Mouse (Mus musculus) midbrain, embryonic 14.5 days (tissue): Measurements from ENCODE around the gene Cyp27b1. TPM values are rescaled to one million over a fixed set of nuclear protein-coding genes. Genes with fewer than 3 reads are reported as not detected.

Experiments
- ATAC-seq: fragments of 200-750 bp; cut with Nextera tagmentation; 2 replicates; pipeline ENCODE4 v1.8.0; 2017; ENCODE audit warnings: moderate number of reproducible peaks, moderate library complexity; ENCODE audit not compliant: low FRiP score, low TSS enrichment
- DNase-seq: peaks from one replicate; pipeline ENCODE4 v3.0.0-alpha.2; 2015
- H3K27ac ChIP-seq: fragments of 300-500 bp; sonication (generic); replicated peaks from 2 replicates; pipeline ENCODE4 v1.5.1; 2014; ENCODE audit warnings: mild to moderate bottlenecking, low read depth, low read length, moderate library complexity
- H3K27me3 ChIP-seq: fragments of 300-500 bp; sonication (generic); 2 replicates; pipeline ENCODE4 v1.6.1; 2014; ENCODE audit warnings: low read length, control low read depth, mixed read lengths; ENCODE audit not compliant: control insufficient read depth, insufficient read depth
- H3K36me3 ChIP-seq: fragments of 300-500 bp; sonication (generic); 2 replicates; pipeline ENCODE4 v1.6.1; 2014; ENCODE audit warnings: low read length, control low read depth; ENCODE audit not compliant: control insufficient read depth, insufficient read depth
- H3K4me1 ChIP-seq: fragments of 300-500 bp; sonication (generic); 2 replicates; pipeline ENCODE4 v1.6.1; 2014; ENCODE audit warnings: mild to moderate bottlenecking, antibody characterized with exemption, low read length, control low read depth; ENCODE audit not compliant: control insufficient read depth, insufficient read depth
- H3K4me2 ChIP-seq: fragments of 300-500 bp; sonication (generic); 2 replicates; pipeline ENCODE4 v1.6.1; 2014; ENCODE audit warnings: mild to moderate bottlenecking, low read length, moderate library complexity
- H3K4me3 ChIP-seq: fragments of 300-500 bp; sonication (generic); replicated peaks from 2 replicates; pipeline ENCODE4 v1.5.1; 2014; ENCODE audit warnings: low read depth, low read length
- H3K9ac ChIP-seq: fragments of 300-500 bp; sonication (generic); replicated peaks from 2 replicates; pipeline ENCODE4 v1.6.1; 2014; ENCODE audit warnings: mild to moderate bottlenecking, low read length, moderate library complexity
- H3K9me3 ChIP-seq: fragments of 300-500 bp; sonication (generic); 2 replicates; pipeline ENCODE4 v1.6.1; 2016; ENCODE audit warnings: low read length, control low read depth, mixed read lengths; ENCODE audit not compliant: control insufficient read depth
- WGBS: fragments of 180-500 bp; shearing (Covaris S2); extraction: QIAGEN DNeasy Blood & Tissue Kit; methylation state at CpG from one replicate; pipeline ENCODE4 v1.1.7; 2014; 5-methylcytosine and 5-hydroxymethylcytosine counted together
- polyA plus RNA-seq: library from polyadenylated mRNA; unstranded; fragments of >200 nt; fragmentation: Nextera tagmentation; extraction: Ambion mirVana; gene quantifications from 2 replicates; pipeline ENCODE4 v1.2.1, GENCODE M21; 2014

Gene Cyp27b1
- polyA plus RNA-seq, 1 experiment from 2014 or later, result not detected

DNA sequence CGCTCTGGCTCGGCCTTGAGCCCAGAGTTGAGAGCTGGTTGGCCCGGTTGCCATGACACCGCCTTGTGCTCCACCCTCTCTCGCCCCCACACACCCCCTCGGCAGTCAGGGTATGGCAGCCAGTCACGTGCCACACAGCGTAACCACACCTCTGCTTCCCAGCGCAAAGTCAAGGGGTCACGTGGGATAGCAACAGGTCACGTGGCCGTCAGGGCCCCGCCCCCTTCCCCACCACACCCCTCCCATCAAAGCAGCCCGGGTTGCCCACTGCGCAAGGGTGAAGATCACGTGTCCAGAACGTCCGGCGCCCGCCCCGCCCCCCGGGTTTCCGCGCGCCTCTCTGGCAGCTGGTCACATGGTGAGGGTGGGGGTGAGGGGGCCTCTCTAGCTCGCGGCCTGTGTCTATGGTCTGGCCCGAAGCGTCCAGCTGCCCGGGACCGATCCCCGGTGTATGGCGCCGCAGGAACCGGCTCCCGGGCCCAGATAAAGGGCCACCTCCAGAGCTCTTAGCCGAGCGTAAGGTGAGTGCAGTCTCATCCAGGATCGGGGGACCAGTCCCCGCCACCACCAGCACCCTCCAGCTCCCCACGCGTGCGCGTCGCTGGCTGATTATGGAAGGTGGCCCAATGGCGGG, 15.3 kb downstream of the Cyp27b1 start, which contains the start of gene Cdk4:
TSS of gene Cdk4 (plus strand) at position 296 of the 634 bp plus-strand sequence.
- no peaks in the 10 kb centered on the region for H3K9me3 ChIP-seq
- peak within 1 kb of the TSS; percentile 78 for H3K4me3 ChIP-seq
- H3K27ac ChIP-seq, result peak within 1 kb of the TSS; percentile 93
- ATAC-seq (peak; percentile 91), DNase-seq (peak; percentile 99)
- H3K36me3 ChIP-seq, result peaks cover 37% of the 10 kb centered on the region
- H3K9ac ChIP-seq, result peak within 1 kb of the TSS; percentile 95
- no peaks in the 10 kb centered on the region for H3K27me3 ChIP-seq
- WGBS, result under 1% methylated on average over 46 of the region's 46 CpGs
- H3K4me2 ChIP-seq, result peak within 1 kb of the TSS; percentile 82
- H3K4me1 ChIP-seq, result peaks cover 27% of the 10 kb centered on the region; the same call in 1 of the 2 replicates

DNA sequence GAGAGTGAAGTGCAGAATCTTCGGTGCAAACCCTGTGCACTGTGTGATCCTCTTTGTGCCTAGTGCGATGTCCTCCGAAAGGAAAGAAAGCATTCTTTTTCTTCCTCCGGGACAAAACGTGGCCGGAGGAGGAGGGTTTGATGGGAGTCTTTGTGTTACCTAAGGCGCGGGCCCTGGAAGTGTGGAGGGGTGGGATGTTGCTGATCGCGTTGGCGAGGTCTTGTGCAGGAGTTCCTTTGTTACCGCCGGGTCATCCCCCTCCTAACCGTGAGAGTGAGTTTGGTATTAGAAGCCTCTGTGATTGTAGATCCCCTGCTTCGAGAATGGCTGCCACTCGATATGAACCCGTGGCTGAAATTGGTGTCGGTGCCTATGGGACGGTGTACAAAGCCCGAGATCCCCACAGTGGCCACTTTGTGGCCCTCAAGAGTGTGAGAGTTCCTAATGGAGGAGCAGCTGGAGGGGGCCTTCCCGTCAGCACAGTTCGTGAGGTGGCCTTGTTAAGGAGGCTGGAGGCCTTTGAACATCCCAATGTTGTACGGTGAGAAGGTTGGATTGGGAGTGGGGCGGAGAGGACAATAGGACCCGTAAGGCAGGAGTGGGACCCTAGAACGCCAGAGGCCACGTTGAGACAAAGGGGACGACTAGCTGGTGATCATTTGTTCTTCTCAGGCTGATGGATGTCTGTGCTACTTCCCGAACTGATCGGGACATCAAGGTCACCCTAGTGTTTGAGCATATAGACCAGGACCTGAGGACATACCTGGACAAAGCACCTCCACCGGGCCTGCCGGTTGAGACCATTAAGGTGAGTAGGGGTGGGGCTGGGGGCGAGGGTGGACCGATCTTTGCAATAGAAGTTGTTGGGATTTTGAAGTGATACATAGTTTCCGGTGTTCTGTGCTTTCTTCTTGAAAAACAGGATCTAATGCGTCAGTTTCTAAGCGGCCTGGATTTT, 16.1 kb downstream of the Cyp27b1 start:
- Histone ChIP-seq H3K4me3 (peak overlapping the region; percentile 78), H3K9me3 (no peaks in the 10 kb centered on the region), H3K4me2 (peak overlapping the region; percentile 82), H3K27me3 (no peaks in the 10 kb centered on the region), H3K4me1 (peaks cover 27% of the 10 kb centered on the region; the same call in 1 of the 2 replicates), H3K9ac (peak overlapping the region; percentile 95), H3K27ac (peak overlapping the region; percentile 93), H3K36me3 (peaks cover 38% of the 10 kb centered on the region)
- WGBS, result 13% methylated on average over 37 of the region's 37 CpGs
- DNase-seq (peak; percentile 60), ATAC-seq (peak; percentile 5; the same call in 1 of the 2 replicates)

DNA sequence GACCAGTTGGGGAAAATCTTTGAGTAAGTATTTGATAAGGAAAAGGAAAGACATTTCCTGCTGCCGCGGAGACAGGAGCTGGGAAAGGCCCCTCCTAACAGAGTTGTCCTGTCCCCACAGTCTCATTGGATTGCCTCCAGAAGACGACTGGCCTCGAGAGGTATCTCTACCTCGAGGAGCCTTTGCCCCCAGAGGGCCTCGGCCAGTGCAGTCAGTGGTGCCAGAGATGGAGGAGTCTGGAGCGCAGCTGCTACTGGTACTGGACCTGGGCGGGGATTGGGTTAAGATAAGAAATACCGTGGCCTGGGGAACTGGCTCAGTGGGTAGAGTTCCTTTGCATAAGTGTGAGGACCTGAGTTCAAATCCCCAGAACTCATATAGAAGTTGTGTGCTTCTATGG, 17.9 kb downstream of the Cyp27b1 start:
- no peak overlapping the region for H3K27ac ChIP-seq
- no peaks in the 10 kb centered on the region for H3K27me3 ChIP-seq
- no peak overlapping the region for H3K4me2 ChIP-seq
- WGBS, result 88% methylated on average over 9 of the region's 9 CpGs
- H3K4me1 ChIP-seq, result peaks cover 29% of the 10 kb centered on the region
- ATAC-seq (no peak), DNase-seq (no peak)
- H3K36me3 ChIP-seq, result peaks cover 38% of the 10 kb centered on the region
- H3K9ac ChIP-seq, result no peak overlapping the region
- no peak overlapping the region for H3K4me3 ChIP-seq
- no peaks in the 10 kb centered on the region for H3K9me3 ChIP-seq

DNA sequence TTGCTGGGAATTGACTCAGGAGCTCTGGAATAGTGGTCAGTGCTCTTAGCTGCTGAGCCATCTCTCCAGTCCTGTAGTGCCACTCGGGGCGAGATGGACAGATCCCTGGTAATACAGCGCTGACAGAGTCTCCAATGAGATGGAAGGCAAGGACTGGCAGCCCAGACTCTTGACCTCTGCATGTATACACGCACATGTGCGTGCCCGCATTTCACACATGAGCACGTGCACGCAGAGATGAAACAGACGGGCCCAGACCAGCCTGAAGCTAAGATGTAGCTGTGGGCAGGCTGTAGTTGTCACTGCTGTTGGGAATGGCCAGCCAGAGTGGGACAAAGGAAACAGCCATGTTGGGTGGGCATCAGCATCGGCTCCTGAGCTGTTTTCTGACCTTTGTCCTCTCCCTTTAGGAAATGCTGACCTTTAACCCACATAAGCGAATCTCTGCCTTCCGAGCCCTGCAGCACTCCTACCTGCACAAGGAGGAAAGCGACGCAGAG, 18.5 kb downstream of the Cyp27b1 start:
- WGBS, result 90% methylated on average over 14 of the region's 14 CpGs
- peaks cover 31% of the 10 kb centered on the region for H3K4me1 ChIP-seq
- no peaks in the 10 kb centered on the region for H3K9me3 ChIP-seq
- H3K27ac ChIP-seq, result no peak overlapping the region
- H3K9ac ChIP-seq, result no peak overlapping the region
- no peak for DNase-seq
- H3K27me3 ChIP-seq, result no peaks in the 10 kb centered on the region
- peak overlapping the region; percentile 9; the same call in 1 of the 2 replicates for H3K4me3 ChIP-seq
- no peak overlapping the region for H3K4me2 ChIP-seq
- peaks cover 38% of the 10 kb centered on the region for H3K36me3 ChIP-seq
- ATAC-seq, result no peak

DNA sequence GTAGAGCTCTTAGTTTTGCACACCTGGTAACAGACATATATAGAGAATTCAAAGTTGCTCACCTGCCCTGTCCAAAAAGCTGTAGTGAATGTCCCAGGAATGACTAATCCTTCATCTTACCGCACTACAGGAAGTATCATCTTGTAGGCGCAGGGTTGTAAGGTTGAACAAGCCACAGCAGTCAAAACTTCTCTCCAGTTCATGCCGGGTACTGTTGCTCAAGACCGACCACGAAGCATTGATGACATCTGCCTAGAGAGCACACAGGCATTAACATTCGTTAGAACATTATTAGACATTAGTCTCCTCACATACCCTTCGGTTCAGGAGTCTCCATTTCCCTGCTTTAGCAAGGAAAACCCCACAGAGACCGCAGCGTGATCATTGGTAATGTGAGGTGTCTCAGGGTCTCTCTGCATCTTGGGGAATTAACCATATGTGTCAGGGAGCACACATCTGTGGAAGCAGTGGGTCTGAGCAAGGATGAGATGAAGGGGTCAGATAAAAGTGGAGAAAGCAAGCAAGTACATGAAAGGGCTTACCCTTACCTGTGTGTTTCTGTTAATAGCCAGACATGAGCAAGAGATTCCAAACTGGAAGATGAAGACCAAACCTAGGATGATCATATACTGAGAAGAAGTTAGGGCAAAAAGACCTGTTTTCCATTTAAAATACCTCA, 20.4 kb downstream of the Cyp27b1 start:
- Histone ChIP-seq H3K27me3 (no peaks in the 10 kb centered on the region), H3K27ac (peak overlapping the region; percentile 85), H3K9me3 (no peaks in the 10 kb centered on the region), H3K4me2 (peak overlapping the region; percentile 95), H3K4me3 (peak overlapping the region; percentile 54), H3K9ac (peak overlapping the region; percentile 74), H3K4me1 (peaks cover 20% of the 10 kb centered on the region), H3K36me3 (peaks cover 38% of the 10 kb centered on the region)
- 81% methylated on average over 9 of the region's 9 CpGs for WGBS
- DNase-seq (no peak), ATAC-seq (no peak)

DNA sequence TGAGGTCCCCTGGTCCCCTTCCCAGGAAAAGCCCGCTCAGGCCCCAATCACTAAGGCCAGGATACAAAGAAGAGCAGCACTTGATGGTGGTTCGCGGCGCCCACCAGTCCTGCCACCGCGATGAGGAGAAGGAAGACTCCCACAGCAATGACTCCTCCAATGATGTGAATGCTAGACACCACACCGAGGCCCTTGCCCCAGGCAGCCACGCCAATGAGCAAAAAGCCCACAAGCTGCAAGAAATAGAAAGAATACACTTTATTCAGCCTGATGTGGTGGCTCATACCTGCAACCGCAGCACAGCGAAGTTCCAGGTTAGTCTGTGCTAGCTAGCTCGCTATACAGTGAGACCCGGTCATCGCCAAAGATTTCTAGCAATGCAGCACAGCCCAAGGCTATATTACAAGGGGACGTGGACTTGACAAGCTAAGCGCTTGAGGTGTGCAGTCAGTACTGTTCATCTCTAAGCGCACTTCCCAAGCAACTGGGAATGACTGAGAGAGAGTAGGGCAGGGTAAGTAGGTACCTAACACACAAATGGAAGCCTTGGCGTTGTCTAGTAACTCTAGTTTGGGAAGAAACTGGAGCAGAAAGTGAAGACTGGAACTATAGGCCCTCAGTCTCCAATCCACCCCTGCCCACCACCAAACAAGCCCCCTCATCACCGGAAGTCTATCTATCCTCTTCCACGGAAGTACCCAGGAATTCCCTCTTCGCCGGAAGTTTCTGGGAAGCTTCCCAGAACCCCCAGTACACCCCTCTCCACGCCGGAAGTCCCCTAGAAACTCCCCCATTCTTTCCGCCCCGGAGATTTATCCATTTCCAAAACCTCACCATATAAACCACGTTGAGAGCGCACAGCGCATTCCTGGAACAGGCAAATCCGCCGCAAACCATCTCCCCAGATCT, 21.5 kb downstream of the Cyp27b1 start:
- Histone ChIP-seq H3K4me3 (peak overlapping the region; percentile 54), H3K4me1 (peaks cover 20% of the 10 kb centered on the region), H3K9me3 (no peaks in the 10 kb centered on the region), H3K36me3 (peaks cover 38% of the 10 kb centered on the region), H3K4me2 (peak overlapping the region; percentile 95), H3K27ac (peak overlapping the region; percentile 85), H3K9ac (peak overlapping the region; percentile 74), H3K27me3 (no peaks in the 10 kb centered on the region)
- ATAC-seq (peak; percentile 82), DNase-seq (peak; percentile 89)
- 6% methylated on average over 30 of the region's 30 CpGs for whole genome bisulfite sequencing

DNA sequence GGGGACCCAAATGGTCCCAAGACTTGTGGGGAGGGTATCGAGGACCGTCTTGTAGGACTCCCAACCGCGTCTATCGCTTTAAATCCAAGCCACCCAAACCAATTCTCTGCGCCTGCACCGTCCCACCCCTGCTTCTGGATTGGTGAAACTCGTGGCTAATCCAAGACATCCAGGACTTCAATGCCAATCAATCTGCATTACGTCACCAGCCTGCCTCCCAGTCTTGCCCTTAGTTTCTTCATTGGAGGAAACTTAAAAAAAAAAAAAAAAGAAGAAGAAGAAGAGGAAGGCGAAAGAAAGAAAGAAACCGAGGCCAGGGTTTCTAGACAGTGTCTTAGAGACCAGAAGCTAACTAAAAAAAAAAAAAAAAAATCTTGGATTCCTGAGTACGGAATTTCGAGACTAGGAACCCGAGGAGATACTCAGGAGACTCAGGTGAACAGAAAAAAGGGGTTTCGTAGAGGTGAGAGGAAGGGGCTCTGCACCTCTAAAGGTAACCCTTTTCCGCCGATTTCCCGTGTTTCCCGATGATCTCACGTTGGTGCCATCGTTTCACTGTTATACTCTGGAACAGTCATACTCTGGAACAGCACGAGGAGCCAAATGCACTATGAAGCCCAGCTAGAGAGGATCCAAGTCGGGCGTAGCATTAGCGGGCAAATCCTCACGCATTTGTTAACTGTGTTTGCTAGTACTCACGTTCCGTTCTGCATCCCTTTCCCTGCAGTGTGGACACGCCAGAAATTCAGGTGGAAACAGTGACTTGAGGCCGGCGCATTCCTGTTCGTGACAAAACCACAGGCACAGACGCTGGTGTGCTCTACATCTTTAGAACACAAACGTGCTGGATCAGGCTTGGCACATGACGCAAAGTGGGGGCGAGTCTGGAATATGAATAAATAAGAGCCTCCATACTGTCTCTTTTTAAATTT, 22.4 kb downstream of the Cyp27b1 start, which contains the start of gene Tspan31:
TSS of gene Tspan31 (minus strand) at position 75 of the 932 bp plus-strand sequence.
- Histone ChIP-seq H3K9me3 (no peaks in the 10 kb centered on the region), H3K27me3 (no peaks in the 10 kb centered on the region), H3K4me2 (peak within 1 kb of the TSS; percentile 95), H3K9ac (peak within 1 kb of the TSS; percentile 74), H3K36me3 (peaks cover 30% of the 10 kb centered on the region), H3K4me1 (peaks cover 14% of the 10 kb centered on the region), H3K27ac (peak within 1 kb of the TSS; percentile 85), H3K4me3 (peak within 1 kb of the TSS; percentile 54)
- DNase-seq (peak; percentile 97), ATAC-seq (peak; percentile 91)
- WGBS, result 2% methylated on average over 36 of the region's 36 CpGs
